Mouse (Mus musculus) retina, adult 2 months (tissue): ENCODE results near the gene Txnip.

Source experiments
- DNase-seq: peaks from one replicate; pipeline ENCODE4 v3.0.0-alpha.2; 2012; ENCODE audit warnings: low read depth, low spot score

Gene Txnip

DNA sequence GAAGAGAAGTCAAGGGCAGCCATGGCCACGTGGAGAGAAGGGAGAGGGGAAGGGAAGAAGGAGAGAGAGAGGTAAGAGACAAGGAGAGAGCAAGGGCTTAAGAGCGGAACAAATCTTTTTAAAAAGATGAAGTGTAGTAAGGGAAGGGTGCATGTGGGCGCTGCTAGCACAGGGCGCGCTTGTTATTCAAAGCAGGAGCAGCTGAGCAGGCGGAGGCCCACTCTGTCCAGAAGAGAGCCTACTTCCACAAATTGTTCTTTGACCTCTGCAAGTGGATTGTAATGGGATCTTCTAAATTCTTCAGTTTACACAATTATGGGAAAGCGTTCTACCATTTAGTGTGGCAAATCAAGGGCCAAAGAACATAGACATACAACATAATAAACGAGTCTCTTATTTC is 10.8 kb downstream of the Txnip start:
- DNase-seq, result no peak

DNA sequence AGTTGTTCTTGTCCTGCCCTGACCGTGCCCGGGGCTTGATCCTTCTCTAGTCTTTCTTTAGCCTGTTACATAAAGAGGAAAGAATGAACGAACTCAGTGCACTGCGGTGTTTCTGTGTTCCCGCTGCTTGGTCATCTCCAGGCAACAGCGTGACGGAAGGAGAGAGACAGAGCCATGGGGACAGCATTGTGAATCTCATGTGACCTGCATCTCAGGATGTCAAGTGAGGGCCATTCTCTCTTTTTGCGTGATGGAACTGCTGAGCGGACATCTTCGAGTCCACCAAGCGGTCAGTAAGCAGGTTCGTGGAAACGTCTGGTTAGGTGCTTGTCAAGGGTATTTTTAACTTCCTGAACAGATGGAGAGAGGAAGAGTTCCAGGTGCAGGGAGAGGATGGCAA is 11.7 kb downstream of the Txnip start:
- DNase-seq, result no peak

DNA sequence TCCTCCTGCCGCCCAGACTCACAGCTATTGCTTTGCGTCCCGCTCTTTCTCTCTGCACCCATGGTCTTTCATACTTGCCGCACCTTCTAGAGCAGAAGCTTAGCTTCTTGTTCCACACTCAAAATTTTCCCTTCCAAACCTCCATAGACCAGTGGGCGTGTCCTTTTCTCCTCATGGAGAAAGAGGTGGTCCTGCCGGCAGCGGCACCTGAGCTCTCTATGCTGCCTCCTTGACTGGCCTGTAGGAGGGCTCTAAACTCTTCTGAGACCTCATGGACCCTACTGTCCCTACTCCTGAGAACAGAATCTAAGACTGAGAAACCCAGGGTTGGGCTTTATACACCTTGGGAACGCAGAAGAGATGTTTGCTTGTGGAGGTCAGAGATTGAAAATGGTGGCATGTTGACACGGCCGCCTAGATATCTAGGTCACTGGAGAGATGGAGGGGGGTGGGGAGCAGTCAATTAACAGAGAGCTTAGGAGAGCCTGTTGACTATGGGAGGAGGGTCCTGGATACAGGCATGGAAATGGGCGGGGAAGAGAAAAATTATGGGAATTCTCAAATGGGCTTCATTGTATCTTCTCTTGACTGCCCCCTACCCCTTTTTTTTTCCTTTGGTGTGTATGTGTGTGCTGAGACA is 12.3 kb downstream of the Txnip start:
- DNase-seq, result no peak

DNA sequence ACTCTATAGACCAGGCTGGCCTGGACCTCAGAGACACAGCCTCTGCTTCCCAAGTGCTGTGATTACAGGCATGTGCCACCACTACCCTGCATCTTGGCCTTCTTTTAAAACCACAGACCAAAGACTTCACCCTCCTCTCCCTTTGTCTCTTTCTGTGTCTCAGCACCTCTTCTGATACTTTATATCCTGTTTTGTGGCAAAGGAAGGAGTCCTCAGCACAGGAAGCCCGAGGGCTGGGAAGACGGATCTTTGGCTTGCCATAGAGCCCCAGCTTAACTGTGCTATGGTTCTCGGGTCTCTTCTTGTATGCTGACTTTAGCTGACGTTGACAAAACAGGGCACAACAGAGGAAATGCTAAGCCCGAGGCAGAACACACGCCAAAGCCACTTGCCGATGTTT is 12.9 kb downstream of the Txnip start:
- no peak for DNase-seq

DNA sequence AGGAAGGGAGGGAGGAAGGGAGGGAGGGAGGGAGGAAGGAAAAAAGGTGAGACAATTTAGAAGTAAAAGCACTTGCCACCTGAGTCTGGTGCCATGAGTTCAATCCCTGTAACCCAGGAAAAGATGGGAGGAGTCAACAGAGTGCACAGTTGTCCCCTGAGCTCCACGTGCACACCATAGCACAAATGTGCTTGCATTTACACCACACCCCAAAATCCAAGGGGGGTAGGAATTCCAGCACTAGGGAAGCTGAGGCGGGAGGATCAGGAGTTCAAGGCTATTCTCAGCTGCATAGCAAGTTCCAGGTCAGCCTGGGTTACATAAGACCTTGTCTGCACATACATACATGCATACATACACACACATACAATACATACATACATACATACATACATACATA is 13.6 kb downstream of the Txnip start:
- DNase-seq, result no peak

DNA sequence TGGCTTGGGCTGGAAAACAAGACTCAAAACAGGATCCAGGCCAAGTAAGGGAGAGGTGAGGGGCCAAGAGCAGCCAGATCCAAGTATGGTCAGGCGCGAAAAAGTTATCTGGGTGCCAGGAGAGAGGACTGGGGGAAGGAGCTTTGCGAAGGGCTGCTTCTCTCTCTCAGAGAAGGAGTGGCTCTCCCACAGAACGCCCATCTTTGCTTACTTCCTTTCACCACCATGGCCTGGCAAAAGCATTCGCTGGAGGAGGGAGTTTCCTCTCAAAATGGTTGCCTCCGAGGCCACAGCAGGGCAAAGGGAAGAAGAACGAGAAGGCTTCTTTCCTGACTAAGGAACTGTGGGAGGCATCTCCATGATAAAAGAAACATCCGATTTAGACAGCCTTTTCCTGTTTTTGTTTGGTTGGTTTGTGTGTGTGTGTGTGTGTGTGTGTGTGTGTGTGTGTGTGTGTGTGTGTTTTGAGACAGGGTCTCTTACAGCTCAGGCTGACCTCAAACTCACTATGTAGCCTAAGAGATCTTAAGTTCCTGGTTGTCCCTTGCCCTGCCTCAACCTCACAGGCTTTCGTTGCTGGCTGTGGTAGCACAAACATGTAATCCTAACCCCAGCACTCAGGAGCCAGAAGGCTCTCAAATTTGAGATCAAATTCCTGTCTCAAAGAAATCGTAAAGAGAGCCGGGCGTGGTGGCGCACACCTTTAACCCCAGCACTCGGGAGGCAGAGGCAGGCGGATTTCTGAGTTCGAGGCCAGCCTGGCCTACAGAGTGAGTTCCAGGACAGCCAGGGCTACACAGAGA is 14.3 kb downstream of the Txnip start:
- no peak for DNase-seq

DNA sequence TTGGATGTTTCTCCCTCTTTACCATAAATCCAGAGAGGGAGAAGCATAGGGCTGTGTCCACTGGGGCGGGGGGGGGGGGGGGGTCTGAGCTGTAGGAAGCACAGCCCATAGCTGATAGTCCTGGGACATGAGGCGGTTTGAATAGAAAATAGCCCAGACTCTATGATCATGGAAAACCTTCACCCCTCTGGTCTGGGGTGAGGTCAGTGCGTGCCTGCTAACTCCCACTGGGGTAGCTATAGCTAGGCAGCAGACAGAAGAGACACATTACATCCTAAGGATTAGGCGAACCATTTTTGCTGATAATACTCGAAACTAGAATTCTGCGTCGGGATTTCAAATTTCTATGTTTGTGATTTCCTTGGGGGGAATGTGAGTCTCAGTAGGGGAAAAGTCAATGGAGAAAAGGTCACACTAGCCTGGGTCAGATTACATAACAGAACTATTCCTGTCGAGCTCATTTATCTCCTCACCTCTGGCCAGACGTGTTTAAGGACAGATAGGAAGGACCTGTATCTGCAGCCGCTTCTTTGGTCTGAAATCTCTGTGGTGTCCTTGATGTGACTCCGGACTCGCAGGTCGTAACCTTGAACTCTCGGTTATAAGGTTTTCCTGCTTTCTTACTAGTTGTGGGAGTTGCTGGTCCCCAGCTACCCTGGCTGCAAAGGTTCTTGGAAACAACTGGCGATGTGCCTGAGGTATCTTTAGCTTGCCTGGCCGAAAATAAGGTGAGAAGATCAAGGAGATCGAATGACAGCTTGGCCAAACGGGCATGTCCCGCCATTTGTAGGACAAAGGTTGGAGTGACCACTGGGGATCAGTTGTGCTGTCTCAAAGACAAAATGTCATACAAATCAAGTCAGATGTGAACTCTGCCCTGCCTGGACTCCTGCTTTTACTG is 16.1 kb downstream of the Txnip start:
- no peak for DNase-seq

DNA sequence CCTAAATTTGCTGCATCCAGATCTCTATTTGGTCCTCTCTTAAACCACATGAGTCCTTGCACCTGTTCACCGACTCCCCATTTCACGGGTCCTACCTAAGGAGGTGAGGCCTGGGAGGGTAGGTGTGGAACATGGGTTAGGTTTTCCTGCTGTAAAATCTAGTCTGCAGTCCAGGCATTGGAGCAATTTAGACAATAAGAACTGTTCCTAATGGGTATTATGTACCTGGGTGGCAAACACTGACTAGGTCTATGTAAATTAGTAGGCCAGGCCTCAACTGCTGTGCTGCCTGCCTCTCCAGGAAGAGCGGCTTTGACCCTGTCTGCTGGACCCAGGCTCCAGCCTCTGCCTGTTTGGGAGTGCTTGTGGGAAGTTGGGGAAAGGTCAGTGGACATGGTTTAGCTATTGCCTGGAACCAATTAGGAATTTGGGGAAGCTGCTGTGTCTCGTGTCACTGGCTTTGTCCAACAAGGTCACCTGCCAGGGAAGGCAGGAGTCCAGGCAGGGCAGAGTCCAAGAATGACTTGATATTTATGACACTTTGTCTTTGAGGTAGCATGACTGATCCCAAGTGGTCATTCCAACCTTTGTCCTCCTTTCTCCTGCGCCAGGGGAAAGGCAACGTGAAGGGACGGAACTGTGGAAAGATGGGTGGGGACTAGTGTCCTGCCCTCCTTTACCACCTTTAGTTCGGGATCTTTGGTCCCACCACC is 17.7 kb downstream of the Txnip start:
- DNase-seq, result no peak

DNA sequence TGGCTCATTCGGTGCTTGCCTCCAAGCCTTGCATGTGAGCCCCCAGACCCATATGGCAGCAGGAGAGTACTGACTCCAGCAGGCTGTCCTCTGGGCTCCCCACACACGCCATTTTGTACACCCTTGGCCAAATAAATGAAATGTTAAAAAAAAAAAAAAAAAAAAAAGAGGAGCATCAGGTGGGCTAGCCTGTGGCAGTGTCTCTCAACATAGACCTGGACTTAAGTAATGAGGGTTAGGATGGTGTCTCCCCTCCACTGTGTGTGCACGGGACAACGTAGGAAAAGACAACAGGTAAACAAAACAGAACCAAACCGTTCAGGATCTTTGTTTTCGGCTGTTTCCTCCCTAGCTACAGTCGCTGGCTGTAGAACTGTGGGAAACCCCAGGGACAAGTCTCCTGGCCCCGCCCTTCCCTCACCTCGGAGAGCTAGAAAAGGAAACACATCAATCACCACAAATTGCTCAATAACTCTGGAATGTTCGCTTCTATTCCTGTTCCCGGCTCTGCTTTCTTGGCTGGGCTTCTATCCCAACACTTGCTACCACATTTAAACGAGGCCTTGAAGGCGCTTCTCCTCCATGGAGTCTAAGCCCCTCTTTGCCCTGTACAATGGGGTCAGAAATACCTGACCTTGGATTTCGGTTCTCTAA is 18.4 kb downstream of the Txnip start:
- DNase-seq, result no peak

DNA sequence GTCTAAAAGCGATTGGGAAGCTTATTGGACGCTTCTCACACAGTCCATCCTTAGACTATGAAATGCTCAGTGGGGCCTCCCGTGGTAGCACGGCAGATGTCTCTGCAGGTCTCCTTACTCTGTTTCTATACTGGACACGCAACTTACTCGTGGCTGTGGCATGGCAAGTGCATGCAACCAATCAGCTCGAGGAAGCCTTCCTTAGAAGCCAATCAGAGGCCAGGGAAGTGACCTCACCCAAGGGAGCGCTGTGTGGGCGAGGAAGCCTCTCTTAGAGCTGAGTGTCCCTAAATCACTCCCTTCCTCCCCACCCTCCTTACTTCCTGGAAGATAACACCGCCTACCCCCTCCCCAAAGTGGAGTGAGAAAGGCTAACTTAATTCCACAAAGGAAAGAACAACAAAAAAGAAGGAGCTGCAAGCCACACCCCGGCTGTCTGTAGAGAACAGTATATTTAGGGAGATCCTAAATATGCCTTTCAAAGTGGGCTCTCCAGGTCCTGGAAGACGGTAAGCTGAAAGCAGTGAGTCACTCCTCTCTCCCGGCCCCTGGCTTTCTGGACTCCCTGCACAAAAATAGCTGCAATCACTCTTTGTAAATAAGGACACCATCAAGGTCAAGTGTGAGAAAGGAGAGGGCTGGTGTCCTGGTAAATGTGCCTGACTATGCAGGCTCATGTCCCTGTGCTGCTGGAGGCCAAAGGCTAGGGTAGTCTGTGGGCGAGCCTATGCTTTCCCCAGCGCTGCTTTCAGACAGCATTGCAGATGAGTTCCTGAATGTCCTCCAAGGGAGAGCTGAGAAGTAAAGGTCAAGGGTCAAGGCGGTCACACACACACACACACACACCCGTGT is 19.2 kb downstream of the Txnip start, which contains the start of gene Gm16253:
Gene Gm16253, plus strand, starts transcription at position 295 of the 852 bp plus-strand sequence.
- DNase-seq, result no peak

DNA sequence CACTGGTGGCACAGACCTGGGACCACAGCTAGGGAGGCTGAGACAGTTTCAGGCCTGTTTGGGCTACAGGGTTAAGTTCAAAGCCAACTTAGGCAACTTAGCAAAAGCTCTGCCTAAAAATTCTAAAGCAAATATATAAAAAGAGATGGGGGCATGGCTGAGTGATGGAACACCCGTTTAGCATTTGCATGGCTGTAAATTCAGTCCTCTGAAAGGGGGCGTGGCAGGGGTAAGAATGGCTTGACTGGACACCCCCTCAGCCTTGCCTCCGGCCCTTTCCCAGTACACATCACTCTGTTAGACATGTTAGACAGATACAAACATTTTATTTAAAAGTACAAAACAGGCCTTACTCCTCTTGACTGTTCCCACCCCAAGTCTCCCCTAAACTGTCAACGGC is 19.8 kb downstream of the Txnip start:
- DNase-seq, result no peak

DNA sequence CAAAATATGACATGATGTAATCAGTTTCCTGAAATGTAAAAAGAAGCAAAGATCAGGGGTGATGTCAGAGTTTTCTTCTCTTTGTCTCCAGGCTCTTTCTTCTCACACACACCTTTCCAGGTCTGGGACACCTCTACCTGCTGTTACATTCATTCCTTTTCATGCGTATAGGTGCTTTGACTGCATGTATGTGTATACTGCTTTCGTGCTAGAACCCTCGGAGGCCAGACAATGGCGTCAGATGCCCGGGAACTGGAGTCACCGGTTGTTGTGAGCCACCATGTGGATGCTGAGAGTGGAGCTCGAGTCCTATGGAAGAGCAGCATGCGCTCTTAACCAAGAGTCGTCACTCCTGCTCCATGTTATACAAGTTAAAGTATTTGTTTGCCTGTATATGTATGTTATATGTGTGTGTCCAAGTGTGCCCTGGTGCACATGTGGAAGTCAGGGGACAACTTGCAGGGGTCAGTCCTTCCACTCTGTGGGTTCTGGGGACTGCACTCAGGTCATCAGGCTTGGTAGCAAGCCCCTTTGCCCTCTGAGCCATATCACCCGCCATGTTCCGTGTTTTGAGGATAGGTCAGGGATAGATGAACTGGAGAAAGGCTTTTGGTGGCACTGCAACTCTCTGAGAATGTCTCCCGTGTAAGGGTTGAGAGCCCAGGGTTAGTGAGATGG is 20.9 kb downstream of the Txnip start:
- no peak for DNase-seq

DNA sequence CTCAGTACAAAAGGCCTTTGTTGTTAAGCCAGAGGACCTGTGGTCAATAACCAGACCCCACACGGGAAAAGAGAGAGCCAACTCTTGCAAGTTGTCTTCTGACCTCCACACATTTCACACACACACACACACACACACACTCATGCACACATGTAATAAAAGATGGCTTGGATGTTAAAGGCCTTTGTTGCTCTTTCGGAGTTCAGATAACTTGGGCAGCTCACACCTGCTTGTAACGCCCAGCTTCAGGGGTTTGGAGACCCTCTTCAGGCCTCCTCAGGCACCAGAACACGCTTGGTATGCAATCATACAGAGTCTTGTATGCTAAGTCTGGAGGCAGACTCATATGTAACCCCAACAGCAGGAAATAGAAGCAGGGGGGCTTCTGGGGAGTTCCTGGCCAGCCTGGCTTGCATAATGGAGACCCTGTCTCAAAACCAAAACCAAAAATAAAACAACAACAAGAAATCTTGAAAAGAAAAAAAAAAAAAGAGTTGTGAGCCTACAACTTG is 21.5 kb downstream of the Txnip start:
- DNase-seq, result no peak

DNA sequence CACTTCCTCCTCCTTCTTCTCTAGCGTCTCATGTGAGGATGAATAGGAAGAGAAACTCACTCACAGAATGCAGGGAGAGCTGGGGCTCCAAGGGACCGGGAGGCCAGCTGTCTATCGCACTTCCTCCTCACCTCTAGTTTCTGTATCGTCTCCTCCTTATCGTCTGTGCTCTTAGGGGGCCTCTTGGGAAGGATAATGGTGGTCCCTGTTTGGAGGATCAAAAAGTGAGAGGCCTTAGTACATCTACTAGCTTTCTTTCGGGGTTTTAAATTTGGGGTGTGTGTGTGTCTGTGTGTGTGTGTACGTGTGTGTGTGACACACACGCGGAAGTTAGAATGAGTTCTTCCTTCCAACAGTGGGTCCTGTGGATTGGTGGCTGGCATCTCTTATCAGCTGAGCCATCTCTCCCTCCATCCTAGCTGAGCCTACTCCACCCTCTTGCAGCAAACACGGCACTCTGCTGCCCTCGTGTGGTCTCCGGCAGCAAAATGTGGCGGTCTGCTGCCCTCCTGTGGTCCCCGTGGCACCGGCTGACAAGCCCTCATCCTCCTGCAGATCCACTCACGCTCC is 22.2 kb downstream of the Txnip start:
- DNase-seq, result peak; percentile 86

DNA sequence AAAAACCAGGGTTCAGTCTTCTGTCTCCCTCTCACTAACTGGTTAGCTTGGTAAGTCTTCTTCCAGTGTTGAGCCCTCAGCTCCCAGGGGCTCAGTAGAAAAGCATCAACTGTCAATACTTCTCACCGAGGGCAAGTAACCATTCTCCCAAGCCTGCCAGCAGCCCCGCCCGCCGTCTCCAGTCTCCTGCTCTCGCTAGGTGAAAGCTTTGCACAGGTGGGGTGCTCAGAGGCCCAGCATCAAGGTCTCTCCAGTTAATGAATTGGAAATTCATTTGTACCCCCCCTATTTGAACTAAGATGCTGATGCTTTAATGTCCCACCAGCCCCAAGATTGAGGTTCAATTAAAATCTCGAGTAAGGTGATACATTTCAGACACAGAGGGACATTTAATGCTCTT is 23.4 kb downstream of the Txnip start:
- DNase-seq, result no peak

DNA sequence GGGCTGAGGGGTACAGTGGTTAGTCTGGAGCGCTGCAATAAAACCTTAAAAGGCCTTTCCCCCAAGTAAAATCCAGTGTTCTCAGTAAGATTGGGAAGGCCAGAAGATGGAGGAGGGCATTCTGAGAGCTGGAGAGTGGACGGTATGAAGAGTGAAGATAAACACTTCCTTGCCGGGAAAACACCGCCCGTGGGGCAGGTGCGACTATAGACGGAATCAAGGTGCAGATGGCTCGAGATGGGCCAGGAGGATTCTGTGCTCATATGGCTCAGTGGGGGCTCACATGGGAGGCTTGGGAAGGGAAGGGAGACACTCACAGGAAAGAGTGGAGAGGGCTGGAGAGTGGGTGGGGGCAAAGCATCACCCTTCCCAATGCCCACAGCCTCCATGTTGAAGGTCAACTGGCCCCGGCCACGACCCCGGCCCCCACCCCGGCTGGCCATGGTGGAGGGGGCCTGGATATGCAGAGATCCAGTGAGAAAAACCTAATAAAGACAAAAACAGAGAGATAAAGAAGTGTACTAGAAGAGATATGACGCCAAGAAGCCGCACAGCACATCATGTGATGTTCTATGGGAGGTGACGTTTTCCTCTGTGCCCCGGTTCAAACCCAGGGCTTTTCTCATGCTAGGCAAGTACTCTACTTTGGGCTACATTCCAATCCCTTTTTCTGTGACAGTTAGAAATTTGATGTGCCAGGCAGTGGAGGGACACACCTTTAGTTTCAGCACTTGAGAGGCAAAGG is 24.2 kb downstream of the Txnip start:
- no peak for DNase-seq

DNA sequence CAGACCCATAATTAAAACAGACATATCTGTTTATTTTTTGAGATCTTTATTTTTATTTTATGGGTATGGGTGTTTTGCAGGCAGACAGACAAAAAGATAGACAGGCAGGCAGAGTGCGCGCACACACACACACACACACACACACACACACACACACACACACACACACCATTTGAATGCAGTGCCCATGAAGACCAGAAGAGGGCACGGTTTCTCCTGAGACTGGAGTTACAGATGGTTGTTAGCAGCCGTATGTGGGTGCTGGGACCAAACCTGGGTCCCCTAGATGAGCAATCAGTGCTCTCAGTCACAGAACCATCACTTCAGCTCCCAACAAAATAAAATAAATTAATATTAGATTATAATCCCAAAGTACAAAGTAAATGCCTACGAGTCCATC is 25.6 kb downstream of the Txnip start:
- DNase-seq, result no peak

DNA sequence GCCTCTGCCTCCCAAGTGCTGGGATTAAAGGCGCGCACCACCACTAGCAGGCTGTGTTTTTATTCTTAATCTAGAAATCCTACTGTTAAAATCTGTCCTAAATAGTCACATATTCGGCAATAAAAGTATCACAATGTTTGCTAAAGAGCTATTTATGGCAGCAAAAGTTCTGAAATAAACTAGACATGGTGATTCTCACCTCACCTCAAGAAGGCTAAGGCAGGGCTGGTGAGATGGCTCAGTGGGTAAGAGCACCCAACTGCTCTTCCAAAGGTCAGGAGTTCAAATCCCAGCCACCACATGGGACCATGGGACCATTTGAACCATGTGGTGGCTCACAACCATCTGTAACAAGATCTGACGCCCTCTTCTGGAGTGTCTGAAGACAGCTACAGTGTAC is 32.9 kb downstream of the Txnip start:
- no peak for DNase-seq
